Mouse (Mus musculus): ENCODE results near the gene Serpinb5. TPM values are rescaled to one million over a fixed set of nuclear protein-coding genes. Genes with fewer than 3 reads are reported as not detected.

Gene Serpinb5
- total RNA-seq (2021) (not detected), polyA plus RNA-seq (2012; rRNA removed) (0.06 TPM in 1 of 2 replicates, not detected in the other)
- long read RNA-seq, result 0 reads

DNA sequence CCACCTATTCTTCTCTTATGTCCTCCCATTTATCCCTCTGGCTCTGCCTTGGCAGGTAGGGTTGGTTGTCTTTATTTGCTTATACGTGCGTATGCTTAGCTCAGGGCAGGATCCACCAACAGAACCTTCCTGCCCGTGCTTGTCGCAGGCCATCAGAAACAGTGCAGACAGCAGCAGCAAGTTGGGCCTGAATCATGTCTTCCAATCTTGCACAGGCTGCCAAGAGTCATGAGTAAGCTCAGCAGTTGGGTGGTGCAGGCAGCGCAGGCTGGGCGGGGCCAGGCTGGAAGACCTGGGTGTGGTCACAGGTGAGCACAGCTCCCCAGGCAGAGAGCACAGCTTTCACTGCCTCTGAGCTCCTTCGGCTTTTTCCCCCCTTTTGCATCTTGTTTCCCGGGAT is at the start of gene Serpinb5:
Gene Serpinb5, plus strand, starts transcription at position 327 of the 400 bp plus-strand sequence.
- no peak for DNase-seq
- Histone ChIP-seq H3K27me3 (ENCODE audit: control insufficient read depth, insufficient read depth, low read length) (no peaks in the 10 kb centered on the region), H3K9ac (ENCODE audit: low read depth, low read length) (no peak within 1 kb of the TSS), H3K79me2 (replicated peaks; ENCODE audit: control insufficient read depth, insufficient read depth, low read length) (no peaks in the 10 kb centered on the region), H3K27ac (no peak within 1 kb of the TSS), H3K4me3 (no peak within 1 kb of the TSS), H3K4me1 (ENCODE audit: control insufficient read depth, insufficient read depth, low read length) (no peaks in the 10 kb centered on the region), H3K36me3 (ENCODE audit: control insufficient read depth, insufficient read depth, low read length) (no peaks in the 10 kb centered on the region)
- intact Hi-C loops (cut with DNase I), result no loop called here
- WGBS, result 61% methylated on average over 8 of the region's 8 CpGs
- TF ChIP-seq POLR2A (IDR thresholded peaks at IDR 0.05; ENCODE audit: insufficient read depth, low read depth, low read length) (no peak), EP300 (IDR thresholded peaks at IDR 0.05; ENCODE audit: insufficient read depth, low read depth, low read length) (no peak), CTCF (IDR thresholded peaks at IDR 0.05) (no peak)

DNA sequence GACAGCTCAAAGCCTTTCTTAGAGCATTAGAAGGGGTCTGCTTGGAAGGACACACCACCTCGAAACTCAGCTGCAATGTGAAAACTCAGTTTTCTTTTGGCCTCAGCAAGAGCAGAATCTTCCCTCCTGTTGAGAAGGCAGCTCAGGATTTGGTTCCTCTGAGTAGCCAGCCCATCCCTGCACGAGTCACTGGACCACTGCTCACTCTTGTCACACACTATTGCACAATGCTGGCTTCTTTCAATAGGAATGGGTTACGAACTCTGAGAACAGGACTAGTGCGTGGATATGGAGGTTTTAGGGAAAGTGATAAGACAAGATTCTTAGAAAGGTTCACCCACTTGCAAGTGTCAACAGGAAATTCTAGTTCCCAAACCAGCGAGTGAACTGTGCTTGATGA is 46.1 kb upstream of the Serpinb5 start:
- no peaks in the 10 kb centered on the region for H3K27me3 ChIP-seq (ENCODE audit: control insufficient read depth, insufficient read depth, low read length)
- H3K79me2 ChIP-seq (replicated peaks; ENCODE audit: control insufficient read depth, insufficient read depth, low read length), result no peaks in the 10 kb centered on the region
- 38% methylated on average over 5 of the region's 5 CpGs for WGBS
- H3K9ac ChIP-seq (ENCODE audit: low read depth, low read length), result no peak overlapping the region
- H3K4me1 ChIP-seq (ENCODE audit: control insufficient read depth, insufficient read depth, low read length), result no peaks in the 10 kb centered on the region
- no peak overlapping the region for H3K27ac ChIP-seq
- H3K4me3 ChIP-seq, result no peak overlapping the region
- DNase-seq, result no peak
- no peaks in the 10 kb centered on the region for H3K36me3 ChIP-seq (ENCODE audit: control insufficient read depth, insufficient read depth, low read length)
- intact Hi-C loops (cut with DNase I), result loop anchor here (5.0 to 10.0 kb wide), 2 partner anchors 270 to 303 kb away; no protein-coding TSS in a partner anchor
- no peak for TF ChIP-seq POLR2A (IDR thresholded peaks at IDR 0.05; ENCODE audit: insufficient read depth, low read depth, low read length)
- TF ChIP-seq EP300 (IDR thresholded peaks at IDR 0.05; ENCODE audit: insufficient read depth, low read depth, low read length), result no peak
- no peak for TF ChIP-seq CTCF (IDR thresholded peaks at IDR 0.05)

DNA sequence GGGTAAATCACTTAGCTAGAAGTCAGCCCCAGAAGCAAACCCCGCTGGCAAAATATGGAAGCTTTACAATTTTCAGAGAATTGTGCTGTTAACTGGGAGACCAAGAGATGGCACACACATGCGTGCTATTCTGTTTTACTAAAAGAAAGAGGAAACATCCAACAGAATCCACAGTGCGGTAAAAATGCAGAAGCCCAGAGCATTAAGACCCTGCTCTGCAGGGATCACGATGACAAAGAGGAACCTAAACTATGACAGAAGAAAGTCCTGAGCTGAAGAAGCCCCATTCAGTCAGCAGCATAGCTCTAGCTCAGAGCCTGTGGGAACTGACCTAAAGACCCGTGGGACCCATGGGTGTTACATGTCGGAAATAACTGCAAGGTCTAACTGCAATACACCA is 45.7 kb upstream of the Serpinb5 start:
- Histone ChIP-seq H3K79me2 (replicated peaks; ENCODE audit: control insufficient read depth, insufficient read depth, low read length) (no peaks in the 10 kb centered on the region), H3K4me3 (no peak overlapping the region), H3K4me1 (ENCODE audit: control insufficient read depth, insufficient read depth, low read length) (no peaks in the 10 kb centered on the region), H3K36me3 (ENCODE audit: control insufficient read depth, insufficient read depth, low read length) (no peaks in the 10 kb centered on the region), H3K9ac (ENCODE audit: low read depth, low read length) (no peak overlapping the region), H3K27me3 (ENCODE audit: control insufficient read depth, insufficient read depth, low read length) (no peaks in the 10 kb centered on the region), H3K27ac (no peak overlapping the region)
- 74% methylated on average over 6 of the region's 6 CpGs for WGBS
- intact Hi-C loops (cut with DNase I), result loop anchor here (5.0 to 10.0 kb wide), 2 partner anchors 270 to 303 kb away; no protein-coding TSS in a partner anchor
- no peak for DNase-seq
- TF ChIP-seq EP300 (IDR thresholded peaks at IDR 0.05; ENCODE audit: insufficient read depth, low read depth, low read length) (no peak), POLR2A (IDR thresholded peaks at IDR 0.05; ENCODE audit: insufficient read depth, low read depth, low read length) (no peak), CTCF (IDR thresholded peaks at IDR 0.05) (no peak)

DNA sequence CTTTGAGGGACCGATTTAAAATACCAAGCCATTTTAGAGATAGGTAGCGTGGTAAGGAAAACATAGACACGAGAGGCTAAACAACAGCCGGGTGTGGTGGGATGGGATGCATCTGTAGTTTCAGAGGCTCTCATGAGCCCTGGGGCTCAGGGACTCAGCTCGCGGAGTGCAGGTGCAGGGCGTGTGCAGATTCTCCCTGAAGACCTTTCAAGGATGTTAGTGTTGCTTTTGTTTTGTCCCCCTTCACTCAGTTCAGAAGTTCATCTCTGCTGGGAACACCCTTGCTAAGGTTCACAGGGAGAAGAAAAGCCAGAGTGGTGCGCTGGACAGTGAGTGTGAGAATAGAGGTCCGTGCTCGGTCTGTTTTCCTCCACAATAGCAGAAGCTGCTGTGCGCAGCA is 44.2 kb upstream of the Serpinb5 start:
- no peak overlapping the region for H3K4me3 ChIP-seq
- no peak overlapping the region for H3K27ac ChIP-seq
- H3K27me3 ChIP-seq (ENCODE audit: control insufficient read depth, insufficient read depth, low read length), result no peaks in the 10 kb centered on the region
- H3K4me1 ChIP-seq (ENCODE audit: control insufficient read depth, insufficient read depth, low read length), result no peaks in the 10 kb centered on the region
- H3K9ac ChIP-seq (ENCODE audit: low read depth, low read length), result no peak overlapping the region
- intact Hi-C loops (cut with DNase I), result loop anchor here (1.0 to 10.0 kb wide), 3 partner anchors 272 to 391 kb away; no protein-coding TSS in a partner anchor
- WGBS, result 82% methylated on average over 11 of the region's 11 CpGs
- no peaks in the 10 kb centered on the region for H3K79me2 ChIP-seq (replicated peaks; ENCODE audit: control insufficient read depth, insufficient read depth, low read length)
- no peaks in the 10 kb centered on the region for H3K36me3 ChIP-seq (ENCODE audit: control insufficient read depth, insufficient read depth, low read length)
- no peak for TF ChIP-seq CTCF (IDR thresholded peaks at IDR 0.05)
- no peak for TF ChIP-seq EP300 (IDR thresholded peaks at IDR 0.05; ENCODE audit: insufficient read depth, low read depth, low read length)
- TF ChIP-seq POLR2A (IDR thresholded peaks at IDR 0.05; ENCODE audit: insufficient read depth, low read depth, low read length), result no peak
- no peak for DNase-seq

DNA sequence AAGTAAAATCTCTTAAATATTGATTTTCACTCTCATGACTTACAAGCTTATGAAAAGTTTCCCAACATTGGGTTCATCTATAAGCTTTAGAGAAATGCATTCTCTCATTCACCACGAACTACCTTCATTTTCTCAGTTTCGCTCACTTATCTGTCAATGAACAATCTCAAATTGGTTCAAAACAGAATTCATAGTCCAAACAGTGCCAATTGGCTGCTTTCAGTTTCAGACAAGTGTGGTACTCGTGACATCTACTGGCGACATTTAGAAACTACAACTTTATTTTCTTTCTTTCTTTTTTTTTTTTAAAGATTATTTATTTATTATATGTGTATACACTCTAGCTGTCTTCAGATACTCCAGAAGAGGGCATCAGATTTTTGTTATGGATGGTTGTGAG is 42.6 kb upstream of the Serpinb5 start:
- no peak overlapping the region for H3K27ac ChIP-seq
- no peak for DNase-seq
- H3K79me2 ChIP-seq (replicated peaks; ENCODE audit: control insufficient read depth, insufficient read depth, low read length), result no peaks in the 10 kb centered on the region
- H3K36me3 ChIP-seq (ENCODE audit: control insufficient read depth, insufficient read depth, low read length), result no peaks in the 10 kb centered on the region
- H3K9ac ChIP-seq (ENCODE audit: low read depth, low read length), result no peak overlapping the region
- 10% methylated on average over 4 of the region's 4 CpGs for WGBS
- no peaks in the 10 kb centered on the region for H3K27me3 ChIP-seq (ENCODE audit: control insufficient read depth, insufficient read depth, low read length)
- no peak overlapping the region for H3K4me3 ChIP-seq
- intact Hi-C loops (cut with DNase I), result loop anchor here (5.0 to 10.0 kb wide), 2 partner anchors 274 to 306 kb away; no protein-coding TSS in a partner anchor
- TF ChIP-seq EP300 (IDR thresholded peaks at IDR 0.05; ENCODE audit: insufficient read depth, low read depth, low read length) (no peak), CTCF (IDR thresholded peaks at IDR 0.05) (peak; percentile 70)
- no peaks in the 10 kb centered on the region for H3K4me1 ChIP-seq (ENCODE audit: control insufficient read depth, insufficient read depth, low read length)

DNA sequence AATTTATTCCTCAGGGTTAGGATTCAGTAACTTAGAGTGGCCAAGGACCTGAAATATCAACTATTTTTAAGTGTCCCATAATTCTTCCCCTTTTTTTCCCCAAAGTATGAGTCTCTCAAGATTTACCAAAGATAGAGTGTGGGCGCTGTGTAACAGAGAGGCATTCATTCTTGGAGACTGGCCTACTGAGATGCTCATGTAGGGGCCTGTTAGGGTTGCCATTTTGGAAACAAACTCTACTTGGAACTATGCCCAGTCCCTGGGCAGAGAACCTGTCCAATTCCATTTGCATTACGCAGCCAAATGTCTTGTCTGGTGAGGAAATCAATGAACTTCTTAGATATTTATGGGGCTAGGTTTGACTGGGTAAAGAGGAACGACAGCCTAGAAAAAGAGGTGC is 38.7 kb upstream of the Serpinb5 start:
- no peaks in the 10 kb centered on the region for H3K36me3 ChIP-seq (ENCODE audit: control insufficient read depth, insufficient read depth, low read length)
- no peak for DNase-seq
- H3K27ac ChIP-seq, result no peak overlapping the region
- H3K4me1 ChIP-seq (ENCODE audit: control insufficient read depth, insufficient read depth, low read length), result no peaks in the 10 kb centered on the region
- no peaks in the 10 kb centered on the region for H3K79me2 ChIP-seq (replicated peaks; ENCODE audit: control insufficient read depth, insufficient read depth, low read length)
- H3K27me3 ChIP-seq (ENCODE audit: control insufficient read depth, insufficient read depth, low read length), result no peaks in the 10 kb centered on the region
- H3K9ac ChIP-seq (ENCODE audit: low read depth, low read length), result no peak overlapping the region
- intact Hi-C loops (cut with DNase I), result no loop called here
- no peak overlapping the region for H3K4me3 ChIP-seq
- 52% methylated on average over 3 of the region's 3 CpGs for WGBS
- no peak for TF ChIP-seq POLR2A (IDR thresholded peaks at IDR 0.05; ENCODE audit: insufficient read depth, low read depth, low read length)
- TF ChIP-seq CTCF (IDR thresholded peaks at IDR 0.05), result no peak
- TF ChIP-seq EP300 (IDR thresholded peaks at IDR 0.05; ENCODE audit: insufficient read depth, low read depth, low read length), result no peak

Data from heart, adult 2 months (tissue).